Mouse (Mus musculus) bone marrow macrophage, adult 2 months (primary cell): ENCODE measurements around the gene Ift22.

ENCODE experiments used
- CTCF ChIP-seq: IDR thresholded peaks from 2 replicates; pipeline ENCODE4 v1.5.1; 2012; ENCODE audit warnings: low read depth, mild to moderate bottlenecking, low read length, moderate library complexity
- POLR2A ChIP-seq: IDR thresholded peaks from 2 replicates; pipeline ENCODE4 v1.6.1; 2012; ENCODE audit warnings: mild to moderate bottlenecking, low read depth, low read length, borderline replicate concordance

GRCm38 (mm10) chr5:136863276-136863675 is 44.7 kb upstream of the Ift22 start:
- TF ChIP-seq CTCF (no peak), POLR2A (no peak)
